Mouse (Mus musculus) bone marrow macrophage, adult 2 months (primary cell): Measurements from ENCODE around the gene Bmp2k.

Experiments
- CTCF ChIP-seq: IDR thresholded peaks from 2 replicates; pipeline ENCODE4 v1.5.1; 2012; ENCODE audit warnings: low read depth, mild to moderate bottlenecking, low read length, moderate library complexity
- POLR2A ChIP-seq: IDR thresholded peaks from 2 replicates; pipeline ENCODE4 v1.6.1; 2012; ENCODE audit warnings: mild to moderate bottlenecking, low read depth, low read length, borderline replicate concordance

DNA sequence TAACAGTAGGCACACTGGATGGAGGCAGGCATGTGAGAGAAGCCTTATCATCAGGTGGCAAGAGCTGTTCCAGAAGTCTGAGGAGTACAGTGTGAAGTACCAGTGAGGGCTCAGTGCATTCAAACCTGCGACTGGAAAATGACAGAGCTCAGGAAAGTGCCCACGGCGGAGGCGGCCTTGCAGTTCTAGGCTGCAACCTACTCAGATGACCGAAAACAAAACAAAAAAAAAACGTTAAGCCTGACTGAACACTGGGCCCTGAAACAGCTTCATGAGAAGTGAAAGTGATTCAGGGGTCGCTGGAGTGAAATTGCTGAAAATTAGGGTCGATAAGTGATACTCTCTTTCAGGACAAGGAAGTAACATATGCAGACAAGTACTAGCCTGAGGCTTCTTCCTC is 4.4 kb upstream of the Bmp2k start:
- TF ChIP-seq POLR2A, result no peak
- no peak for TF ChIP-seq CTCF
